Mouse (Mus musculus) spleen, adult 12 weeks (tissue): ENCODE results near the gene Rabif.
A peak's percentile ranks its signal among the peaks of the same experiment; 100 is the strongest.

ENCODE experiments used
- DNase-seq: peaks from one replicate; pipeline ENCODE4 v3.0.0; 2022; ENCODE audit warnings: low spot score

Gene Rabif

DNA sequence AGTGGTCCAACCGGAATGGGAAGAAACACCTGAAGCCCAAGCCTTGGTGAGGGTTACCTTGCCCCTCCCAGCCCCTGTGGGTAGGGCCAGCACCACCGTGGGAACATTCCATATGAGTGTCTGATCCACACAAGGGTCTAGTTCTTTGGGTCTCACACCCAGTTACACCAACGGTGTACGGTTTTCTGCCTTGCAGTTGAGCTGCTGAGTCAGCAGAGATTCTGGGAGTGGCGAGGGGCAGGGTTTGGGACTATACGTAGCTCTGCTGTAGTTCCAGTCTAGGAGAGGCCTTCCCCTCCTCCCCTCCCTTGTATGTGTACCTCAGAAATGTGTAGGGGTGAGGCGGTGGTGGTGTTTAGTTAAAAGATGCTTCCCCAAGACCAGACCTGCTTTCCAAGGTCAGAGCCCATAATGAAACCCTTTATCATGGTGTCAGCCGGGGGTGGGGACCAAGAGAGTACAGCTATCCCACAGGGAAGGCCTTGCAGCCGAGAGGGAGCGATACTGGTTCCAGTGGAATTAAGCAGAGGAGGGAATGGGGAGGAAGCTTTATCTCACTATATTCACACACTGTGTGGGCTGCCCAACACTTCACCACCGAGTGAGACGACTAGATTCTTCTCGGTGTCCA, 60.9 kb downstream of the Rabif start:
- DNase-seq, result no peak

DNA sequence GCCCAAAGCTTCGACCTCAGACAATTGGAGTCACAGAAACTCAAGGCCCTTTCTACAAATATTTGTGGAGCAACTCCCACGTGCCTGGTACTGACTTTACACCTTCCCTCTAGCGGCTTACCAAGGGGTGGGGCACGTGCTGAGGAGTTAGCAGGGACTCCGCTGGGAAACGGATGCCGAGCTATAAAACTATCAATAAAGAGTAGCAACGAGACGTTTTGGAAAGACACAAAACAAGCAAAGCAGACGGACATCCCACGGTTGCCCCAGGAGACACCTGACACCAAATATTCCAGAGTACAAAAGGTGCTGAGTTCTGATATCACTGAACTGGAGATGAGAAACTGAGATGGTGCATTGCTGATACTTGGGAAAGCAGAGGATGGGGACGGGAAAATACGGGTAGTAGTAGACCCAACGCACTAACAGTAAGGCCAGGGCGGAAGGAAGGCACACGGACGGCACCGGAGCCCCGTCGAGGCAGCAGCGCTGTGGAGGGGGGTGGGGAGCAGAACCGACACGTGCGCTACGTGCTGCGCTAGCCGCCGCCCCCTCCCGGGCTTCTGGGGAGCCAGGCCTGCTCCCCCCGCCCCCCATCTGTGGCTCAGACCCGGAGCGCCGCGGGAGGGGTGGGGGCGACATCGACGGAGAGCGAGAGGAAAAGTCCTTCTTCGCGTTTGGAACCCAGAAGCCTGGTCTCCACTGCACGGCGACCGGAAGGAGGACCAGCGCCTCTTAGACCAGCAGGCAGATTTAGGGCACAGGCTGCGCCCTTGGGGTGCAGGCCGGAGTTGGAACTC, 61.6 kb downstream of the Rabif start:
- DNase-seq, result peak; percentile 33

DNA sequence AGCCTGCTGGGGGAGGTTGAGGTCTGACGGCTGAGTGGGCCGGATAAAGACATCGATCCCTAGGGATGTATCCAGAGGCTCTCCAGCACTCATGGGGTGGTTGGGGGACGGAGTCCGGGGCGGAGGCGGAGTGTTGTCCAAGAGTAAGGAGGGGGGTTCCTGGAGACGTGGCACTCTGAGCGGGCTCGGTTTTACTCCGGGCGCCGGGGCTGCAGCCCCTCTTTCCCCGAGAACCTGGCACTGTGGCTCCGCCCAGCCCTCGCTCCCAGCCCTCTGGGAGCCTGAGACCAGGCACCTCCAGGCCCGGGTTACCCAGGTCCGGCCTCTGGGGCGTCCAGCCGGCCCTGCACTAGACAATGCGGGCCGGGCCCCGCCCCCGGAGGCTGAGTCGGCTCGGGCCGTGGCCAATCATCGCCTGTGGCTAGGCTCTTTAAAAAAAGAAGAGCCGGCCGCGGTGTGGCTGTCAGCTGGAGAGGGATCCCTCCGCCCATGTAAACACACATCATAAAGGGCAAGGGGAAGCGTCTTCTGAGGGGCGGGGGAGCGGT, 62.3 kb downstream of the Rabif start:
- peak; percentile 82 for DNase-seq
